Mouse (Mus musculus) left cerebral cortex, adult 6 months (tissue): ENCODE results near the gene Pheta2. TPM values are rescaled to one million over a fixed set of nuclear protein-coding genes. Genes with fewer than 3 reads are reported as not detected.

Source experiments
- long read RNA-seq, 2 experiments: library from polyadenylated mRNA; unstranded; transcript quantifications; one replicate each; pipeline ENCODE4 v2.0.0; 2019 to 2020
- polyA plus RNA-seq: library from polyadenylated mRNA; unstranded; fragments of <200 nt; fragmentation: Nextera tagmentation; gene quantifications from 2 replicates; pipeline ENCODE4 v1.2.3, GENCODE M21; 2021

The Pheta2 gene
- 0.79 and 0.91 TPM in 2 replicates for polyA plus RNA-seq
- long read RNA-seq, experiment 1, partial matches to known transcripts = 0 of 1 reads
- long read RNA-seq, experiment 1, other reads (novel, unspliced or antisense) = 0 of 1 reads
- long read RNA-seq, experiment 2 = 0 reads

GRCm38 (mm10) chr15:82338593-82339112 is at the start of gene Pheta2, which contains the start of the genes Naga and Smdt1:
Gene Pheta2, plus strand, starts transcription at chr15:82338942.
Gene Naga, minus strand, starts transcription at chr15:82338925.
Gene Smdt1, plus strand, starts transcription at chr15:82338959.

GRCm38 (mm10) chr15:82298764-82299561 is 39.8 kb upstream of the Pheta2 start, which contains the start of gene Wbp2nl:
Gene Wbp2nl, plus strand, starts transcription at chr15:82298954.

GRCm38 (mm10) chr15:82354126-82354945 is 15.6 kb downstream of the Pheta2 start, which contains the start of gene Ndufa6:
Gene Ndufa6, minus strand, starts transcription at chr15:82354322.

GRCm38 (mm10) chr15:82379871-82380713 is 41.4 kb downstream of the Pheta2 start, which contains the start of gene Cyp2d22:
Gene Cyp2d22, minus strand, starts transcription at chr15:82380260.

GRCm38 (mm10) chr15:82393922-82394321 is 55.2 kb downstream of the Pheta2 start, which contains the start of gene Cyp2d11:
Gene Cyp2d11, minus strand, starts transcription at chr15:82394022.

Other genes starting within 250 kb of the Pheta2 start
- 6.2 and 6.4 TPM in 2 replicates for gene Ccdc134, start 211.0 kb upstream of the Pheta2 start, polyA plus RNA-seq
- 57.0 and 87.6 TPM in 2 replicates for gene Srebf2, start 191.8 kb upstream of the Pheta2 start, polyA plus RNA-seq
- 0.93 and 1.9 TPM in 2 replicates for gene Shisa8, start 126.1 kb upstream of the Pheta2 start, polyA plus RNA-seq
- 0.23 TPM in 2 replicates for gene Tnfrsf13c, start 114.6 kb upstream of the Pheta2 start, polyA plus RNA-seq
- gene Cenpm, start 94.2 kb upstream of the Pheta2 start, polyA plus RNA-seq = 13.8 and 14.9 TPM in 2 replicates
- 24.0 and 32.9 TPM in 2 replicates for gene 1500009C09Rik, start 86.5 kb upstream of the Pheta2 start, polyA plus RNA-seq
- 85.5 and 117 TPM in 2 replicates for gene Sept3, start 64.0 kb upstream of the Pheta2 start, polyA plus RNA-seq
- gene Wbp2nl, start 40.0 kb upstream of the Pheta2 start, polyA plus RNA-seq = not detected in 2 replicates
- 23.6 and 25.5 TPM in 2 replicates for gene Naga, start within 50 bp of the Pheta2 start, polyA plus RNA-seq
- 859 and 926 TPM in 2 replicates for gene Smdt1, start within 50 bp of the Pheta2 start, polyA plus RNA-seq
- 991 and 1,014 TPM in 2 replicates for gene Ndufa6, start 15.4 kb downstream of the Pheta2 start, polyA plus RNA-seq
- 15.5 and 16.5 TPM in 2 replicates for gene Cyp2d22, start 41.3 kb downstream of the Pheta2 start, polyA plus RNA-seq
- gene Cyp2d11, start 55.1 kb downstream of the Pheta2 start, polyA plus RNA-seq = not detected in 2 replicates
- not detected in 2 replicates for gene Cyp2d10, start 68.3 kb downstream of the Pheta2 start, polyA plus RNA-seq
- not detected in 2 replicates for gene Cyp2d9, start 94.5 kb downstream of the Pheta2 start, polyA plus RNA-seq
- gene Cyp2d12, start 216.1 kb downstream of the Pheta2 start, polyA plus RNA-seq = not detected in 2 replicates